Mouse (Mus musculus) embryonic stem cell, embryonic (primary cell): Measurements from ENCODE around the gene Sarnp.

Experiments
- CTCF ChIA-PET, 4 experiments: fragments of 300-600 bp in 2 of 4; fragments of 350-600 bp in 2 of 4; sonication (Branson Sonifier 250); formaldehyde crosslinking; loops; one replicate each; lab custom pipeline; 2022; ENCODE audit warnings: inconsistent platforms in 2 of 4; lab: Charles Lee
- POLR2A ChIA-PET, 4 experiments: fragments of 300-600 bp in 2 of 4; fragments of 350-600 bp in 2 of 4; sonication (Branson Sonifier 250); formaldehyde crosslinking; loops; one replicate each; lab custom pipeline; 2022; ENCODE audit warnings: antibody characterized with exemption in 4 of 4, inconsistent platforms in 1 of 4; lab: Charles Lee

Gene Sarnp

GRCm38 (mm10) chr10:128923935-128924334, 106.8 kb downstream of the Sarnp start, which contains the start of gene Bloc1s1:
TSS of gene Bloc1s1 (minus strand) at chr10:128924035.
- ChIA-PET POLR2A (interaction anchor here (0.5 to 7.7 kb wide), 57 partner anchors 9 to 512 kb away, joined by 3 to 132 read pairs (median 5); partner anchors contain the start of genes Itga7 (in 4 of the 4), Cd63 (in 2 of the 4), Dgka (in 2 of the 4) and Gdf11 (in 2 of the 4)), CTCF (interaction anchor here (1.0 to 2.9 kb wide), 11 partner anchors 10 to 31 kb away, joined by 3 to 30 read pairs (median 6); partner anchors contain the start of gene Itga7 (in 1 of the 4))
